Mouse (Mus musculus): ENCODE results near the gene Lrrc34. TPM values are rescaled to one million over a fixed set of nuclear protein-coding genes. Genes with fewer than 3 reads are reported as not detected.

Gene Lrrc34
- polyA plus RNA-seq, 1 experiment: not detected

DNA sequence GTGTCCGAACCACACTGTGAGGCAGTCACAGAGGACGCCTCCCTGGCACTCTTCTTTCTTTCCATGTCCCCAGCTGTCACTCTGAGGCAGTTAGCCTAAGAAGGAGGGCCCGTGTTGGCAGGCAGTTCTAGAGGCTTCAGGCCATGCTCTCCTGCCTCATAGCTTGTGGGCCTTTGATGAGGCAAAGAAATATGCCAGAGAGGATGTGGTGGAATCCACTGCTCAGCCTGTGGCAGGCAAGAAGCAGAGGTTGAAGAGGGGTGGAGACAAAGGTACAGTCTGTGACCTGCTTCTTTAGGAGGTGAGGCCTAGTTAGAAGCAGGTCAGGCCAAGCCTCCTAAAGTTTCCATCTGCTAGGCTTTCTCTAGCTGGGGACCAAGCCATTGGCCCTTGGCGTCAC is 36.7 kb downstream of the Lrrc34 start:
- H3K4me3 ChIP-seq (ENCODE audit: insufficient read depth, low read depth, low read length): no peak overlapping the region
- H3K4me1 ChIP-seq (ENCODE audit: control insufficient read depth, insufficient read depth, insufficient read length, low read length): no peaks in the 10 kb centered on the region
- H3K27ac ChIP-seq (replicated peaks; ENCODE audit: low read depth, low read length): no peak overlapping the region

GRCm38 (mm10) chr3:30608999-30609398 is 38.7 kb downstream of the Lrrc34 start:
- H3K4me1 ChIP-seq (ENCODE audit: control insufficient read depth, insufficient read depth, insufficient read length, low read length): no peaks in the 10 kb centered on the region
- no peak overlapping the region for H3K27ac ChIP-seq (replicated peaks; ENCODE audit: low read depth, low read length)
- no peak overlapping the region for H3K4me3 ChIP-seq (ENCODE audit: insufficient read depth, low read depth, low read length)

DNA sequence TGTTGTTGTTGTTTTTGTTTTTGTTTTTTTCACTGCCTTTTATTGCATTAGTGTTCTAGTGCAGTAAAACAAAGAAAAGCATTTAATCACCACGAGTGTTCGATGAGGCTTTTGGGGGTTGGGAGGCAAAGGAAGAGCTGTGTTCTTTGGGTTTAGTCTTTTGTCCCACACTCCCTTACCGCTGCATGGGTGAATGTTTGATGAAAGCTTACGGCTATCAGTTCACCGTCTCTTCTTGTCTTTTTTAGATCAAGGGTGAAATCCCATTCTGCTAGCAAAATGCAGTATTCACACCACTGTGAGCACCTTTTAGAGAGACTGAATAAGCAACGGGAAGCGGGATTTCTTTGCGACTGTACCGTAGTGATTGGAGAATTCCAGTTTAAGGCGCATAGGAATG is 44.4 kb downstream of the Lrrc34 start:
- peak overlapping the region; percentile 81; the same call in 1 of the 2 replicates for H3K4me3 ChIP-seq (ENCODE audit: insufficient read depth, low read depth, low read length)
- H3K4me1 ChIP-seq (ENCODE audit: control insufficient read depth, insufficient read depth, insufficient read length, low read length): no peaks in the 10 kb centered on the region
- H3K27ac ChIP-seq (replicated peaks; ENCODE audit: low read depth, low read length): no peak overlapping the region

DNA sequence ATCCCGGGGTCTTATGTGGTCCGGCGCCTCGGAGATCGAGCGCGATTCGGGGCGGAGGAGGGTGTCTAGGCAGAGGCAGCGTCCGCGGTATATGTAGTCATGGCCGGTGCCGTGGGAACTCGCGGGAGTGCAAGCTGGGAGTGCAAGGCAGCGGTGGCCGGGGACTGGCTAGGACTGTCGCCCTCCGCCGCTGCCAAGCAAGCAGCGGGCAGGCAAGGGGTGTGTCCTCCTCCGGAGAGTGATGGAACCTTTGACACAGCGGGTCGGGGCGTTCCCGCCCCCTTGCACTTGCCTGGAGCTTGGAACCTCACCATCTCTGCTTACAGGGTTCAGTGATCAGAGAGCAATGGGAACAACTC is 45.0 kb downstream of the Lrrc34 start:
- H3K4me1 ChIP-seq (ENCODE audit: control insufficient read depth, insufficient read depth, insufficient read length, low read length): no peaks in the 10 kb centered on the region
- H3K27ac ChIP-seq (replicated peaks; ENCODE audit: low read depth, low read length): peak overlapping the region; percentile 95
- H3K4me3 ChIP-seq (ENCODE audit: insufficient read depth, low read depth, low read length): peak overlapping the region; percentile 81

DNA sequence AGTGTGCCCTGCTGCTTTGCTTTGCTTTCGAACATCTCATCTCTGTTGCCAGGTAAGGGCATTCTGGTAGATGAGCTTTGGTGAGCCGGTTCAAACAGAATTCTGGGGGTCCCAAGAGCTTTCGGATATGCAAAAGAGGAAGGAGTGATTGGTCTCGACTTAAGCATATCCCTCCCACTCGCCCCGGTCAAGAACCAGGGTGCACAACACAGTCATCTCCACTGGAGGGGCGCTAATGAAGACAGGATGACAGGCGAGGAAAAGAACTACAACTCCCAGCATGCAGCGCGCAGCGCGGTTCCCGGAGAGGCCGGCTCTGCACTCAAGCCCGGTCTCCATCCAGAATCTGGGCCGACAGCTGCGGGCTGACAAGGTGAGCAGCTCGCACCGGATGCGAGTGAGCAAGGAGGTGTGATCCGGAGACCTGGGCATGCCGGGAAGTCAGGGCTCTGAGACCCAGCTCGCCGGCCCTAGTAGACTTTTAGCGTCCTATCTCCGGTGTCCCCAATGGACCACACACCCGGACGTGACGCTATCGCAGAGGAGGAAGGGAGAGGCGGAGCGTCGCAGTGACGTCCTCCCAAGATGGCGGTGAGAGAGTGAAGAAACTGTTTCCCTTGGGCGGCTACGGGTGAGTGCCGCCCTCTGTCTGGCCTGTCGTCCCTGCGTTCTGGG is 45.5 kb downstream of the Lrrc34 start, which contains the start of gene Mynn:
Gene Mynn, plus strand, starts transcription at position 1 of the 675 bp plus-strand sequence.
- H3K27ac ChIP-seq (replicated peaks; ENCODE audit: low read depth, low read length): peak within 1 kb of the TSS; percentile 95
- peak within 1 kb of the TSS; percentile 81 for H3K4me3 ChIP-seq (ENCODE audit: insufficient read depth, low read depth, low read length)
- H3K4me1 ChIP-seq (ENCODE audit: control insufficient read depth, insufficient read depth, insufficient read length, low read length): no peaks in the 10 kb centered on the region

DNA sequence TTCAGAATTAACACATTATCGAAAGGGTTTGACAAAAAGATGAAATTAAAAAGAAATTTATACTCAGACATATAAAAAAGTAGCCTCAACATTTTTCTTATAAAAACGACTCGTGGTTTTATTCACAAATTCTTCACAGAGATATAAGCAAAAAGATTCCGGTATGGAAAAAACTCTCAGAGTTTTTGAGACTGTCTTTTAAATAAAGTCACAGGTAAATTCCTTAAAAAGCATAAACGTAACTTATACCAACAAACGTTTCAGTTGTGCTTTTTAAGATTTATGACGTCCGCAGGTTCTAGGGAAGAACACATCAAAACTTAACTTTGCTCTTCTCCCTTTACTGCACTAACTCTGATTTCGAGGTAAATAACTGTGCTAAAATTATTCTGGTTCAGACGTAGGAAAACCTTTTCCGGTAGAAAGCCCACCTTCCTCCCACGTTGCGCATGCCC is 46.0 kb downstream of the Lrrc34 start:
- H3K4me3 ChIP-seq (ENCODE audit: insufficient read depth, low read depth, low read length): peak overlapping the region; percentile 81
- H3K27ac ChIP-seq (replicated peaks; ENCODE audit: low read depth, low read length): peak overlapping the region; percentile 12
- H3K4me1 ChIP-seq (ENCODE audit: control insufficient read depth, insufficient read depth, insufficient read length, low read length): no peaks in the 10 kb centered on the region

DNA sequence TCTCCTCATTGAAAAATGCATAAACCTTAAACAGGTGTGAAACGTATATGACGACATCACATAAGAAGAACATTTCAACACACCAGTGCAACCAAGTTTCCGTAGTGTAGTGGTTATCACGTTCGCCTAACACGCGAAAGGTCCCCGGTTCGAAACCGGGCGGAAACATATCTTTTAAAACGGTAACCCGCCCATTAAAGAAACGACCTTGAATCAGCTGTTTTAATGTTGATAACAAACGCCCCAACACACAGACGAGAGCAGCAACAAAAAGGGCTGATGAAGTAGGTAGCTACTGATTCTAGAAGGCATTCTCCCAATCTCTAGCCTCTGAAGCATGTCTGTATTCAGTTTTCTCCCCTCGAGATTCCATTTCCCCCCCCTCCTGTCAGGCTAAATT is 46.5 kb downstream of the Lrrc34 start:
- Histone ChIP-seq H3K4me1 (ENCODE audit: control insufficient read depth, insufficient read depth, insufficient read length, low read length) (no peaks in the 10 kb centered on the region), H3K27ac (replicated peaks; ENCODE audit: low read depth, low read length) (no peak overlapping the region; the same call in 1 of the 2 replicates), H3K4me3 (ENCODE audit: insufficient read depth, low read depth, low read length) (peak overlapping the region; percentile 63)

DNA sequence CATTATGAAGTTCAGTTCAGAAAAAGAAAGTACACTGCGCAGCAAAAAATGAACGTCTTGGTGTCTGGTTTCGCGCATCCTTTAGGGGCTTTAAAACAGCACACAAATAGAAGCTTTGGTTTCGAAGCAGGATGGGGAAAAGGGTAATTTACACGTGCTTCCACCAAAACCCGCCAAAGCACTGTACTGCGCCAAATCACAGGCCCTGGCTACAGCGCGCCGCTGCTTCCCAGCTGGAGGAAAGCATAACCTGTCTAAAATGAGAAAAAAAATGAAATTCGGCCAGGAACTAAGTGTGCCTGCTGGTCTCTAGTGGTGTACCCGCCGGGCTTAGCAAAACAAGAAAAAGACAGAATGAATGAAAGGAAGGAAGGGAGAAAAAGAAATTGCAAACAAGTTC is 47.0 kb downstream of the Lrrc34 start:
- no peak overlapping the region for H3K27ac ChIP-seq (replicated peaks; ENCODE audit: low read depth, low read length)
- H3K4me1 ChIP-seq (ENCODE audit: control insufficient read depth, insufficient read depth, insufficient read length, low read length): no peaks in the 10 kb centered on the region
- peak overlapping the region; percentile 63 for H3K4me3 ChIP-seq (ENCODE audit: insufficient read depth, low read depth, low read length)

DNA sequence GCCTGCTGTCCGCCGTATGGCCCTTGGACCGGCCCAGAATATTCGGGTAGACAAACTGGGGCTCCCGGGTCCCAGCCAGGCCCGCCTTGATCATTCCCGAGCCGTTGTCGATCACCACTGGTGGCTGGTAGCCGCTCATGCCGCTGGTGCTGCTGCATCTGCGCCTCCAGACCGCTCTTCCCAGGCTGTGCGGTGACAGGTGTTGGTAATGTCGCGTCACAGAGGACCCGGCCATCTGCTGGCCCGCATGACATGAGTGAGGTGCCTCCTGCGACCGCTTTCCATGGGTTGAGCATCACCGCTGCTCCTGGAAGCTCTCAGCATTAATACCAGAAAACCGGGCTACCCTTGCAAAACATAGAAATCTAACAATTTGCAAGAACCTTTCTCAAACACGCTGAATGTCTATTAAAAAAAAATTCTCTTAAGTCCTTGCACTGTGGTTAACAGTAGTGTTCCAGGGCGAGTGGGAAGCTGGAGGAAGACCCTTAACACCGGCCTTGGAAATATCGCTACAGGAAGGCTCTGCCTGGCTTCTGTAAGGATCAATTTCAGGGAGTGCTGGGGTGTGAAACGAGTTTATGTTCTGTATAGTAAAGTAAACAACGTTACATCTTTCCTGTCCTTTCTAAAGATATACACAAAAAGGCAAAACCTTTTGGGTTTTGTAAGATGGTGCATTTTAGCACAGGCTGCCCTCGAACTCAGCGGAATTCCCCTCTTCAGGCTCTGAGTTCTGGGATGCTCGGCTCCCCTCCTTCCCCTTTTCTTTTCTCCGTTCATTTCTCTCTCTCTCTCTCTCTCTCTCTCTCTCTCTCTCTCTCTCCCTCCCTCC is 47.7 kb downstream of the Lrrc34 start, which contains the start of gene Actrt3:
Gene Actrt3, minus strand, starts transcription at position 229 of the 835 bp plus-strand sequence.
- Histone ChIP-seq H3K4me1 (ENCODE audit: control insufficient read depth, insufficient read depth, insufficient read length, low read length) (no peaks in the 10 kb centered on the region), H3K27ac (replicated peaks; ENCODE audit: low read depth, low read length) (no peak within 1 kb of the TSS), H3K4me3 (ENCODE audit: insufficient read depth, low read depth, low read length) (peak within 1 kb of the TSS; percentile 63)

DNA sequence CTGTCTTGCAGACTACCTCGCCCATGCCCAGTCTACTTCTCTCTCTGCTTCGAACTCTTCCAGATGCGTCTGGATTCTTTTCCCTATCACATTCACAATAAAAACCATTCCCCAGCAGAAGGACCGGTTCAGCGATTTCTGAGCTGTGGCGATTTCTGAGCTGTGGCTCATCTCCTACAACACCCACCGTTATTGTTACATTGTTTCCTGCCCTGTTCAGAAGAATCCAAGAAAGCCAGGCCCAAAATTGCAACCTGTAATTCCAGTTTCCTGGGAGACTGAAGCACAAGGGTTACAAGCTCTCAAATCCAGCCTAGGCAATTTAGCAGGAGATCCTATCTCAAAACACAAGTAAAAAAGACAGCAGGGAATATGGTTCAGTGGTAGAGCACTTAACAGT is 50.4 kb downstream of the Lrrc34 start:
- no peak overlapping the region for H3K4me3 ChIP-seq (ENCODE audit: insufficient read depth, low read depth, low read length)
- no peak overlapping the region for H3K27ac ChIP-seq (replicated peaks; ENCODE audit: low read depth, low read length)
- no peaks in the 10 kb centered on the region for H3K4me1 ChIP-seq (ENCODE audit: control insufficient read depth, insufficient read depth, insufficient read length, low read length)

DNA sequence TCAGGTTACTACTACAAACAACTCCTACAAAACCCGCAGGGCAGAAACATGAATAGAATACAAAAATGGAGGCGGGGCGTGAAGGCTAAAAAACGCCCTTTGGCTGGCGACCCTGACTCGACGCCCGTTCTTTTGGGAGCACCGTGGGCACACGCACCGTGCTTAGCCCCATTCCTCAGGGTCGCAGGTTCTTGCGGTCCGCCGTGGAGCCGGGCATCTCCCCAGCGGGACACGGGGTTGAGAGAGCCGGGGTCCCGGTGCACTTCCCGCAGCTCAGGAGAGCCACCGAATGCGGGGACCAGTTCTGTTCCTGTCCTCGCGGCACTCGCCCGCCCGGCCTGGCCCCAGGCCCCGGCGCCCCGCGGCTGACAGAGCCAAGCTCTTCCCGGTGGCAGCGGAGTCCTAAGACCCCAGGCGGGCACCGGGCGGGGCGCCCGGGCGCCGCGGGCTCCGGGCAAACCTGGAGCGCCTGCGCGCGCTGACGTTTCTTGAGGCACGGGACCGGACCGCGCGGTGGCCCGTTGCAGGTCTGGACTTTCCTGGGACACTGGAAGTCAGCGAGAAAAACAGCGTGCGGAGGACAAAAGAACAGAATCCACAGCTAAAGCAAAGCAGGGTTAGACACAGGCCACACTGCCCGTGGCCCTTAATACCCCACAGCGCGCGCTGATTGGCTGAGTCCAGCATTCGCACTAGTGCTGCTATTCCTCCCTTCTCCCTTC is 52.4 kb downstream of the Lrrc34 start:
- Histone ChIP-seq H3K4me3 (ENCODE audit: insufficient read depth, low read depth, low read length) (peak overlapping the region; percentile 79), H3K27ac (replicated peaks; ENCODE audit: low read depth, low read length) (0 out of 2 replicates have a peak overlapping the region, but pooled peaks have one; percentile 25), H3K4me1 (ENCODE audit: control insufficient read depth, insufficient read depth, insufficient read length, low read length) (no peaks in the 10 kb centered on the region)

DNA sequence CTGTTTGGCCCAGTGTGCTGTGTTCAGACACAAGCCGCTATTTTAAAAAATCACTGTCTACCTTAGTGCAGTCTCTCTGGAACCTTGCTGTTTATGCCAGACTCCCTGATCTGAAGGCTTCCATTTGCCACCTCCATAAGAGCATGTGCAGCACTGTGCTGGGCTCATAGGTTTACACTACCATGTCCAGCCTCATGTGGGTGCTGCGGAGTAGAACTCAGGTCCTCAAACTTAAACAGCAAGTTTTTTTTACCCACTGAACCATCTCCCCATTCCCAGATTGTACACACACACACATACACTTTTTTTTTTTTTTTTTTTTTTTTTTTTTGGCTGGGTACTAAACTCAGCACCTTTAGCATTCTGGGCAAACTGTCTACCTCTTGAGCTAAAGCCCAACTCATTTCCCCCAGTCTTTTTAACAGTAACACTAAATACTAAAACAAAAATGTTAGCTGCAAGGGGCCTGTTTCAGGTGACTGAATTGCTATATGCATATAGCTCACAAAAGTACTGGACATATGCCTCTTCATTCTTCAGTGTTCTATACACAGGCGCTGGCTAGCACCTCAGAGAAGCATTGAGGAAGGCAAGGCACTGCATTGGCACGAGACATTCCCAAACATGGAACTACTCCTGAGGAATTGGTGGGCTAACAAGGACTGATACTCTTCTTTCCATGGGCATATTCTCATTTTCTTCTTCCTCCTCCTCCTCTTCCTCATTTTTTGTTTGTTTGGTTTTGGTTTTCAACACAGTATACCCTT is 53.8 kb downstream of the Lrrc34 start:
- H3K27ac ChIP-seq (replicated peaks; ENCODE audit: low read depth, low read length): no peak overlapping the region
- H3K4me1 ChIP-seq (ENCODE audit: control insufficient read depth, insufficient read depth, insufficient read length, low read length): no peaks in the 10 kb centered on the region
- no peak overlapping the region for H3K4me3 ChIP-seq (ENCODE audit: insufficient read depth, low read depth, low read length)

DNA sequence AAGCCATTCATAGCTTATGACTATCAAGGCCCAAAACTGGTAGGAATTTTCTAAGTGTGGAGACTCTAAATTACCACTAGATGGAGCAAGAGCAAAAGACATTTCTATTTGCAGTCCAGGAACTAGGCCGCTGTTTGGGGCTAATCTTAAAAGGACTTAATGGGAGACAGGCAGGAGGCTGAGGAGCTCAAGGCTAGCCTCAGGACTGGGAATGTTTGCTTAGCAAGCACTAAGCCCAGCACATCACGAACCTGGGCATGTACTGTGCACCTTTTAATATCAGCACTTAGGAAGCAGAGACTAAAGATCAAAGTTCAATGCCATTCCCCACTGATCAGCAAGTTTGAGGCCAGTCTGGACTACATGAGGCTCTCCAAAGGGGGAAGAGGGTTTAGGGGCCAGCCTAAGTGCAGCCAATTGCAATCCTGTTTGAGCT is 55.2 kb downstream of the Lrrc34 start:
- no peak overlapping the region for H3K4me3 ChIP-seq (ENCODE audit: insufficient read depth, low read depth, low read length)
- no peak overlapping the region for H3K27ac ChIP-seq (replicated peaks; ENCODE audit: low read depth, low read length)
- H3K4me1 ChIP-seq (ENCODE audit: control insufficient read depth, insufficient read depth, insufficient read length, low read length): no peaks in the 10 kb centered on the region

DNA sequence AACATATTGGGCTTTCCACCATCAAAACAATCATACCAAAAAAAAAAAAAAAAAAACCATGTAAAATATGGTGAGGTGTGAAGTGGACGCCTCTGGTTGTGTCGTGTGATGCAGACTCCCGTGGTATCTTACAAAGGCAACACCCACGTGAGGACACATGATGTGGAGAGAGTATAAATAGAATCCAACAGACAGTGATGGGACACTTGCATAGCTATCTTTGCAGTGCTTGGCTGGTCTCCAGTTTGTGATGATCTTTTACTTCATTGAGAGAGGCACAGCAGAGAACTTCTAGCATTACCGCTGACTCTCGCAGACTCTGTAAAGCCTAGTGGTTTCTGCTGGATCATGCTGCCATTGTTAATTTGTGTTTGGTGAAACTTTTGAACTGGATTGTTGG is 58.8 kb downstream of the Lrrc34 start:
- no peaks in the 10 kb centered on the region for H3K4me1 ChIP-seq (ENCODE audit: control insufficient read depth, insufficient read depth, insufficient read length, low read length)
- H3K27ac ChIP-seq (replicated peaks; ENCODE audit: low read depth, low read length): no peak overlapping the region

More for the DNA sequence above, 58.8 kb downstream of the Lrrc34 start:
- no peak overlapping the region for H3K4me3 ChIP-seq (ENCODE audit: insufficient read depth, low read depth, low read length)

Data from brown adipose tissue, adult 24 weeks (tissue).